Mouse (Mus musculus): ENCODE data around the gene Ntsr2.

Gene Ntsr2

DNA sequence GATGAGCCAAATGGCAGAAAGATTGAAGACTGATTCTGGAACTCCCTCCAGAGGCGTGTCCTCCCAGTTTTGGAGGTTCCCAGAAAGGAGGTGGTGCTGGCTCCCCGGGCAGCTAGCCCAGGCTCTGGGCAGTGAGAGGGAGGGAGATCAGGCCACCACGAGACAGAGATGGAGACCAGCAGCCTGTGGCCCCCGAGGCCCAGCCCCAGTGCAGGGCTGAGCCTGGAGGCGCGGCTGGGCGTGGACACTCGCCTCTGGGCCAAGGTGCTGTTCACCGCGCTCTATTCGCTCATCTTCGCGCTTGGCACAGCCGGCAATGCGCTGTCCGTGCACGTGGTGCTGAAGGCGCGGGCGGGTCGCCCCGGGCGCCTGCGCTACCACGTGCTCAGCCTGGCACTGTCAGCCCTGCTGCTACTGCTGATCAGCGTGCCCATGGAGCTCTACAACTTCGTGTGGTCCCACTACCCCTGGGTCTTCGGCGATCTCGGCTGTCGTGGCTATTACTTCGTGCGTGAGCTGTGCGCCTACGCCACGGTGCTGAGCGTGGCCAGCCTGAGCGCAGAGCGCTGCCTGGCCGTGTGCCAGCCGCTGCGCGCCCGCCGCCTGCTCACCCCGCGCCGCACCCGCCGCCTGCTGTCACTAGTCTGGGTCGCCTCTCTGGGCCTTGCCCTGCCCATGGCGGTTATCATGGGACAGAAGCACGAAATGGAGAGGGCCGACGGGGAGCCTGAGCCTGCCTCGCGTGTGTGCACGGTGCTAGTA lies at the start of gene Ntsr2:
Gene Ntsr2 (plus strand): TSS at position 51 of the 762 bp plus-strand sequence.
- 0 out of 2 replicates have a peak, but pooled peaks have one; percentile 18 for ATAC-seq (ENCODE audit: insufficient number of reproducible peaks, low FRiP score, low TSS enrichment)

DNA sequence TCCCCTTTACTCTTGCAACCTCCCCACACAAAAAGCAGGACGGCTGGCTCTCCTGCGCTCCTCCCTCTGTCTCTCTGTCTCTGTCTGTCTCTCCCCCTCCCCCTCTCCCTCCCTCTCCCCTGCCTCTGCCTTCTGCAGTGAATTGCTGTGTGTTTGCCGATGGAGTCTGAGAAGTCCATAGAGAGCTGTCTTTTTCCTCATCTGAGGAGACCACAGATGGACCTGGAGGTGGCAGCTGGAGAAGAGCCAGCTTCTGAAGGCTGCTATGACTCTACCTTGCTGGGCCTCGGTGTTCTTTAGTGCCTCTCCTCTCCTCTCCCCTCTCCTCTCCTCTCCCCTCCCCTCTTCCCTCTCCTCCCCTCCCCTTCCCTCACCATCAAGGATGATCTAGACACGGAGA lies 47.6 kb upstream of the Ntsr2 start:
- ATAC-seq (ENCODE audit: insufficient number of reproducible peaks, low FRiP score, low TSS enrichment) = no peak

DNA sequence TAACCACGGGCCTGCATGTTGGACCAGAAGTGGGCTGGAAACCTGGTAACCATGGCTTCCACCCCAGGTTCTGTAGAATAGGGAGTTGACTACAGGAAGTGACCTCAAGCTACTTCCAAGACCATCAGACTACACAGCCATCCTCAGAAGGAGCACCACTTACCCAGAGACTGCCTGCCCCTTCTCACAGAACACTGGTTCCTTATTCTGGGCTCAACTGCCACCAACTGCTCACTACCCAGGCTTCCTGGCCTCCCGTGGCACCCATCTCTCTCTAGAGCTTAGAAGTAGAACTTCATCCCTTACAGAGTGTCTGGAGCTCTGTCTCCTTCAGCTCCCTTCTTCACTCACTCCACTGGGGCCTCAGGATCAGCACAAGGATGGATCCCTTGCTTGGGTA lies 42.2 kb upstream of the Ntsr2 start, which contains the start of gene Lpin1:
Gene Lpin1 (minus strand): TSS at position 31 of the 400 bp plus-strand sequence.
- ATAC-seq (ENCODE audit: insufficient number of reproducible peaks, low FRiP score, low TSS enrichment) = no peak

DNA sequence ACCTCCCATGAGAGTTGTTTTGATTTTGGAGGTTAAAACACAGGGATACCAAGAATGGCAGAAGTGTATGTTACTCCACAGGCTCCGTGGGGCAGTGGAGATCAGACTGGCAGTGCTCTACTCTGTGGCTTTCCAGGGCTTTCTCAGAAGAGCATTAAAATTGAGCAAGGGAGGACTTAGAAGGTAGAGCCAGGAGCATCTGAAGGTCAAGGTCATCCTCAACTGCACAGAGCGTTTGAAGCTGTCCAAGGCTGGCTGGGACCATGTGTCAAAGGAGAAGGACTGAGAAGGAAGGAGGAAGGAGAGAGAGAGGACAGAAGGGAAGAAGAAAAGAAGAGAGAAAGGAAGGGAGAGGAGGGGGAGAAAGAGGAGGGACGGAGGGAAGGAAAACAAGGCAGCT lies 38.6 kb upstream of the Ntsr2 start:
- no peak for ATAC-seq (ENCODE audit: insufficient number of reproducible peaks, low FRiP score, low TSS enrichment)

DNA sequence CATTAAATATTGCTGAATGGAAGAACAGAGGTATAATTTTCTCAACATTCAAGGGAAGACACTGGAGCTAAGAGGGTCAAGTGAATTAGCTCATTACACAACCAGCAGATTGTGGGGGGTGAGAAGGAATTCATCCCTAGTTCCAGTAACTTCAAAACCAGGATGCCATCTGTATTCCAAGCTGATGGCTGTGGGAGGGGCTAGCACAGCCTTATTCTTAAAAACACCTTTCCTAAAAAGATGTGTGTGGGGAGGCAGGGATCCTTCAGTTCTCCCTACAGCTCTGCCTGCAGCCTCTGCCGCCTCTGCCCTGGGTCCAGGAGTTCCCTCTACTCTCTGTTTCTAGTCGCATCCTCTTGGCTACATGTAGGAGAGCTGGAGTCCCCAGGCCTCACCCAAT lies 37.4 kb upstream of the Ntsr2 start:
- ATAC-seq (ENCODE audit: insufficient number of reproducible peaks, low FRiP score, low TSS enrichment) = no peak

DNA sequence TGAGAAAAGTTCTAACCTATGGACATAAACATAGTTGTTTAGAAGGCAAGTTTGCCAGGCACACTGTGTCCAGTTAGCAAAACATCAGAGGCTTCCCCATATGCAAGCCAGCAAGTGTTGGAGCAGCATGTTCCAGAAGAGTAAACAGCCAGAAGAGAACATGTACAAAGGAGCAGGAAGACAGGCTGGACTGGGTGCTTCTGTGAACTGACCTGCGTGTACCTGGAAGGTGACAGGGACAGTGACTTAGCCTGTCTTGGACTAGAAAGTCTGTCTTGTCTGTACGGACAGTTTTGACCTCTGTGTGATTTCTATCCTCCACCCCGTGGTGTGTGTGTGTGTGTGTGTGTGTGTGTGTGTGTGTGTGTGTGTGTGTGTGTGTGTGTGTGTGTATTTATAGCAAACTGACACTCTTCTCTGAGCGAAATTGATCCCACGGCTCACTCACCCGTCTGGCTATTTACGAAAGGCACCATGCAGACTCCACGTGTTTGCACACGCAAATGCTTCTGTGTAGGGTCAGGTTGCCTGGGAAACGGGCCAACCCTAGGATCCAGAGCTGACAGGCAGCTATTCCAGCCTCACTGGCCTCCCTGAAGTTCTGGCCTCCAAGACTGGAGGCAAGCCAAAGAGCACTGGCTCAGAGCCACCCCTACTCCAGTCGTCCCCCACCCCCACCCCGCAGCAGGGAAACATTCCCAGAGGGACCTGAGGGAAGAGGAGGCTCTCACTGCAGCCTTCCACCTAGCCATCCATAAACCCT lies 34.5 kb upstream of the Ntsr2 start:
- peak; percentile 54; the same call in 1 of the 2 replicates for ATAC-seq (ENCODE audit: insufficient number of reproducible peaks, low FRiP score, low TSS enrichment)

DNA sequence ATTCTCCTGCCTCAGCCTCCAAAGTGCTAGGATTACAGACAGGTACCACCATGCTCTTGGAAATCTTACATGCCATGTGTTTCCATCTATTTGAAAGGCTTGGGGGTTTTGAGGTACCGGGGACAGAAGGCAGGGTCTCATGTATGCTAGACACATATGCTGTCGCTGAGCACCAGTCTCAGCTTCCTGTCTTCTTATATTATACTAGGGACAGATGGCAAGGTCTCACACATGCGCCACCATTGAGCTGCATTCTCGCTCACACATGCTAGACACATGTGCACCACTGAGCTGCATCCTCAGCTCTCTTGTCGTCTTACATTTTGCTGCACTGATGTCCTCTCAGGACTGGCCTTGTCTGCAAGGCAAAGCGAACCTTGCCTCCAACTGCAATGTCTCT lies 33.7 kb upstream of the Ntsr2 start:
- ATAC-seq (ENCODE audit: insufficient number of reproducible peaks, low FRiP score, low TSS enrichment) = no peak

DNA sequence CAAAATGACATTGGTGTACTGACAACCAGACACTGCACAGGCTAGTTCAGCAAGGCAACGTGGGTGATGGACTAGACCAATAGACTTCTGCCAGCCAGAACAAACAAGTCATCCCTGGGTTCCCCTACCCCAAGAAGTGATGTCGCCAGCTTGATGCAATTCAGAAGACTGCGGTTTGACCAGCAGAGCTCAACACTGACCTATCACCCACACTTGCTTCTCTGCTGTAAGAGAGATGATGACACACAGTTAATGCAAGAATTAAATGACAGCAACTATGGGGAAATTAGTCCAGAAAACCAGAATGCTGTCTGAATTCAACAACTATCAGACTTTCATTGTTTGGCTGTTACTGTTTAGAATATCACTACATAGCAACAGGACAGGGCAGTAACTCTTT lies 33.0 kb upstream of the Ntsr2 start:
- ATAC-seq (ENCODE audit: insufficient number of reproducible peaks, low FRiP score, low TSS enrichment) = no peak

DNA sequence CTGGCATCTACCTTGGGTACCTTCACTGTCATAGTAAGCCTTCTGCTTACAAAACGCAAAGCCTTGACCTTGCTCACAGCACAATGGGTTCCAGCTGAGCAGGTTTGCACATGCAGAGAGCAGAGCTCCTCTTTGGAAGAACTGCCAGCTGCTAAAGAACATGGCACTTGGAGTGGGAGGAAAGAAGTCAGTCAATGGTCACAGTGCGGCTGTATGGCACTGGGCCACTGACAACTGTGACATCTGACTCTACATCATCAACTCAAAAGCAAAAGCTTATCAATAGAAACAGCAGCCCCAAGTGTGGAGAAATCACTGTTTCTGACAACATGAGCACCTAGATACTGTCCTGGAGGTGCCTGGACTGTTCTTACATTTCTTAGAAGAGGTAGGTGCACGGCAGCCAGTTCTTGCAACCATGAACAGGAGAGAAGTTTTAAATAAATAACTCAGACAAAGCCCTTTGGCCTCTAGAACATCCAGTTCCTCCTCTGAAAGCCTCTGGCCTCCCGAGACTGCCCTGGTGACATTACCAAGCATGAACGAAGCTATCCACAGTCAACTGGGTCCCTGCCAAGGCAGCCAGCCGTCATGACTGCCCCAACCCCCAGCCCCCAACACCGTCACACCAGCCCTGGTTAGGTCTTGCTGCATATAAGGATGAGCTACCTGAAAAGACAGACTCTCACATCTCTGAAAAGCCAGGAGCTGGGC lies 22.9 kb upstream of the Ntsr2 start:
- ATAC-seq (ENCODE audit: insufficient number of reproducible peaks, low FRiP score, low TSS enrichment) = no peak

DNA sequence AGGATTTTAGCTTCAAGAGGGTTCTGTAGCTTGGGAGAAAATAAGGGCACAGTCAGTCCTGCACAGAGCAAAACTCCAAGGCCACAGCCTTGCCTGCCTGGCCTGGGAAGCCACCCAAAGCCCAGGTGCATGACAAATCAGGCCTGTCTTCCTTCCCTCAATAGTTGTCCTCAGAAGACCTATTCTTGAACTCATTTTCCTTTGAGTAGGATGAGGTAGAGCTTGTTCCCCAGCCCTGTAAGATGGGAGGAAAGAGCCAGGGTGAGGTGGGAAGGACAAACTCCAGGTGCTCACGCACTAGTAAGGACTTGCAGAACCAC lies 22.4 kb upstream of the Ntsr2 start:
- no peak for ATAC-seq (ENCODE audit: insufficient number of reproducible peaks, low FRiP score, low TSS enrichment)

DNA sequence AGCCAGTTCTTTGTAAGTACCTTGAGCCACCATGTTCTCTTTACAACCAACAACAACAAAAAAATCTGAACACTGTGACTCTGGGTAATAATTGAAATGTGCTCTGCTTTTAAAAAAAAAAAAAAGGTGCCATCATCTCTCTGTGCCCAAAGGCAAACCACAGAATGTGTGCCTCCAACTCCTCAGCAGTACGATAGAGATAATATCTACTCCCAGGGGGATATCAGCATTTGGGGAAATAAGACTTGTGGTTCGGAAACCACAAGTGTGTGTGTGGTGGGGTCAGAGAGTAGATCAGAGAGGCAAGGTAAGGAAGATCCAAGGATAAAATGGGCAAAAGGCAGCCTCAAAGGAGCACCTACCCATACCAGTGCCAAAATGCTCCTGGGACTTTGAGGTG lies 21.8 kb upstream of the Ntsr2 start:
- ATAC-seq (ENCODE audit: insufficient number of reproducible peaks, low FRiP score, low TSS enrichment) = no peak

DNA sequence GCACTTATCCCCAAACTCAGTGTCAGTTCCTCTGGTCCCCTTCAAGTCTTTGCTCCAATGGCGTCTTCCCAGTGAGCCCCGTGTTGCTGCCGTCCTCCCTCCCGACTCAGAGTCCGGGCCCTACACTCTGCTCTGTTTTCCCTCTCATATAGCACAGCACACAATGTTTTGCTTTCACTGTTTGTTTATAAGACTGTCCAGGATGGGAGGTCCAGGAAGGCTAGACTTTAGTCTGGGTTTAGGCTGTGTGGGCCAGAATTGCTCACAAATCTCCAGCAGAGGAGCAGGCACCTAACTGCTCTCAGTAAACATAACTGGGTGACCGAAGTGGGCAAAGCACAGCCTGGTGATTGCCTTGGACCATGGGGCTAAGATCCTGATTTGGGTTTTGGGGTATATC lies 19.9 kb upstream of the Ntsr2 start:
- no peak for ATAC-seq (ENCODE audit: insufficient number of reproducible peaks, low FRiP score, low TSS enrichment)

DNA sequence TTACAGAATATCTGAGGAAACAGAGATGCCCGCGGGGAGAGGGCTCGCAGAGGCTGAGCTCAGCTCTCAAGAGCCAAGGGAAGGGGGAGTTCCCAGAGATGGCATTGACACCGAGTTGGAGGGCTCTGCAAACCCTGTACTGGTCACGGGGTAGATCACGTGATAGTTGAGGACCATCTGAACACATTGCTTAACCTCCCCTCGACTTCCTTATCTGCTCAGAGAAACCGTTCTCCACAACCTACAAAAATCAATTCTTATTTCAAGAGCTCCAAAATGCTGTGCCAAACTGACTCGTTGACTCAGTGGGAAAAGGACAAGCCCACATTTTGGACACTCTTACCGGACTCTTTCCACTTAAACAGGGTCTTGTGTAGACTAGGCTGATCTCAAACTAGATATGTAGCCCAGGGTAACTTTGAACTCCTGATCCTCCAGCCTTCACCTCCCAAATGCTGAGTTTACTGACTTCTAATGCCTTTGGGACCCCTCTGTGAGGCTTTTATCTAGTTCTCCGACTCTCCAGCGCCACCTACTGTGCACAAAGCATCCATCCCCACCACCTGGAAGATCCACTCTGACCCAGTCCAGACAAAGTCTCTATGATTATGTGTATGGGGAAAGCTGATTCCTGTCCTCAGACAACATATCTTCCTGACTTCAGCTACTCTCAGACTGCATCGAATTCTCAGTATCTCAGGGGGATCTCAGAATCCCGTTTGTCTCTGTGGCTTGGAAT lies 18.9 kb upstream of the Ntsr2 start:
- no peak for ATAC-seq (ENCODE audit: insufficient number of reproducible peaks, low FRiP score, low TSS enrichment)

DNA sequence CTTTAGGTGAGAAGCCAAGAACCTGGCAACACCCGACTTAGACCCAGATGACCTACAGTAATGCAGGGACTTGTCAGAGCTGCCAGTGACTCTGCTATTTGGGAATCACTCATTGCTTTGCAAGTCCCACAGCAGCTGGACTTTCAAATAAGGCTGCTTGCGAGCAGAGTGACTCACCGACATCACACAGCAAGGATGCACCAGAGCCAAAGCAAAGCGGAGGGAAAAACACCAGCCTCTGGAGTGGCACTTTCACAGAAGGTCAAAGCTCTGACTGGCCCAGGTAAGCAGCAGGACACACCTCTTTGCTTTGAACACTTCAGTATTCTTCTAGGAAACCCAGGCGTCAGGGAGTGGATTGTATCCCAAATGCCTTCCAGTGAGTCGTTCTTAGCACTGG lies 17.4 kb upstream of the Ntsr2 start:
- ATAC-seq (ENCODE audit: insufficient number of reproducible peaks, low FRiP score, low TSS enrichment) = no peak

DNA sequence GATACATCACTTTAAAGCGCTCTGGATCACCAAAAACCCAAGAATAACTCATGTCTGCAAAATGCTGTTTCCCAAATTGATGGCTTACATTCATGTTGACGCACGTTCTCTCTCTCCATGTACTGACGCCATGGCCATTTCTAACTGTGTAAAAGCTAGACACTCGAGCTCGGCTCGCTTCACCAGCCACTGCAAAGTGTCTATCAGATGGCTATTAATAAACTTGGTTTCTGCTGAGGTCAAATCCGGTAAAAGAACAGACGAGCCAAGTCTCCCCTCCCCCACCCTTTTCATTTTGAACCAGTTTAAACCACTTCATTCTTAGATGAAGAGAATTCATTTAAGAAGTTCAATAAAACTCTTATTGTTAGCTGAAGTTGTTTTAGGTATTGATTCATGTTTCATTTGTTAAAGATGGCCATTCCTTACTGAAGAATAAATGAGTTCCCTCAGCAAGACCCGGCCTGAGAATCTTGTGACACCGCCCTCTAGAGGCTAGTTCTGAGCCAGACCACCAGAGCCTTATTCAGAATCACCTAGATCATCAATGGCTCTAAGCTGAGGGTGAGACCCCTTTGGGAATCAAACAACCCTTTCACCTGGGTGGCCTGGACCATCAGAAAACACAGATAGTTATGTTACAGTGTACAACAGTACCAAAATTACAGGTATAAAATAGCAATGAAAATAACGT lies 14.0 kb upstream of the Ntsr2 start:
- no peak for ATAC-seq (ENCODE audit: insufficient number of reproducible peaks, low FRiP score, low TSS enrichment)

DNA sequence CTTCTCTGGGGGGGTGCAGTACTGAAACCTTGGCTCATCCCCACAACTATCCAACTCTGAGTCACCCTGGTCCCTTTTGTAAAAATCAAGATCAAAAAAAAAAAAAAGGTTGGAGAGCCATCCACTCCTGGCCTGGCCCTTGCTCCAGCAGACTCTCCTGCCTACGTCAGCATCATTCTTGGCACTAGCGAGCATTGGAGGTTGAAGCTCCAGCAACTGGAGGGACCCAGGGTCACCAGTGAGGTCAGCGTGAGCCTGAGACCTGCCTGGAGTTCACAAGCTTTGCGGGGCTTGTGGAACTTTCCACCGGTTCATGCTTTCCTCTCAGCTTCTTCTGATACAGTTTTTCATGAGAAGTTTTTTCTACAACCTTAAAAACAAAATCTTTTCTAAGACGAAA lies 13.1 kb upstream of the Ntsr2 start:
- no peak for ATAC-seq (ENCODE audit: insufficient number of reproducible peaks, low FRiP score, low TSS enrichment)

DNA sequence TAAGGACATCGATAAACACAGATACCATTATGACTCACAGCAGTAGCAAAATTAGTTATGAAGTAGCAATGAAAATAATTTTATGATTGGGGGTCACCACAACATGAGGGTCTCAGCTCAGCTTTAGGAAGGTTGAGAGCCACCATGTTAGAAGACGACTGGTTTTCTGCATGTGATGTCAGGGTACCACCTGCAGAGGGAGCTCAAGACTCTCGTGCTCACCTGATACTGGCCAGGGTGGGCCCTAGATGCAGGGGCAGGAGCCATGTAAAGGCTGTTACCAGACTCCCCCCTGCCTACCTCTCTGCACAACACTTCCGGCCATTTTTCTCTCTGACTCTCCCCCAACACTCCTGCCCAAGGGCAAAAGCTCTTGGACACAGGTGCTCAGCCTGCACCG lies 11.2 kb upstream of the Ntsr2 start:
- ATAC-seq (ENCODE audit: insufficient number of reproducible peaks, low FRiP score, low TSS enrichment) = no peak

DNA sequence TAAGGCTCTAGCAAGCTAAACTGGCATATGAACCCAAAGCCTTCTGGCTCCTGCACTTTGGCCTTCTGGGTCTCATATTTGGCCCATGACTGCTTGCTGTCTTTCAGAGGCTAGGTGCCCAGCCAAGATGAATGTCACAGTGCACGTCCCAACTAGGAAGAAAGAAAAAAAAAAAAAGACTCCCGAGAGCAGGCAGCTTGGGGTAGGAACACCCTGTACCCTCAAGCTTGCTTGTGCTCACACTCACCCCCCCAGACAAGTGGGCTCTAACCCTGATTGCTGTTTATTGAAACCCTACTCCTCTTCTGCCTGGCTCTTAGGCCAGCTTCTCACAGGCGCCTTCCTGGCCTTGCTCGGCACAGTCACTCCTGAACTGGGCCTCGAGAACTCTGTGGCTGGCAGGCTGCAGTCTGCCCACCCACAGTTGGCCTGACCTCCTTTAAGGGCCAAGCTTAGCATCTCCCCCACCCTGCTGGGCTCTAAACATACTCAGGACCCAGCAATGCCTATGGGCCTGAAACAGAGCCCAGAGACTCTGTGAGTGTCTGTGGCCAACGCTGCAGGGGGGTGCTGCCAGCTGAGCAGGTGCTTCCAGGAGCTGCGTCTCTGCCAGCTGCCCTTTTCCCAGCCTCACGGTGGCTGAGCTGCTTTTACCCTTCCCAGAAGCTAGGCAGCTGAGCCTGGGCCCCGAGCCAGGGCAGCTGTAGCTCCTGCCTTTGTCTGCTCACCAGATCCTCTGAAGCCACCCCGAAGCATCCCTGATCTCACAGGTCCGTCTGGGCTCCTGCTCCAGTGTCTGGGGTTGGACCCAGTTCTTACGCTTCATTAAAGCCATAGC lies 9.5 kb upstream of the Ntsr2 start:
- ATAC-seq (ENCODE audit: insufficient number of reproducible peaks, low FRiP score, low TSS enrichment) = no peak

DNA sequence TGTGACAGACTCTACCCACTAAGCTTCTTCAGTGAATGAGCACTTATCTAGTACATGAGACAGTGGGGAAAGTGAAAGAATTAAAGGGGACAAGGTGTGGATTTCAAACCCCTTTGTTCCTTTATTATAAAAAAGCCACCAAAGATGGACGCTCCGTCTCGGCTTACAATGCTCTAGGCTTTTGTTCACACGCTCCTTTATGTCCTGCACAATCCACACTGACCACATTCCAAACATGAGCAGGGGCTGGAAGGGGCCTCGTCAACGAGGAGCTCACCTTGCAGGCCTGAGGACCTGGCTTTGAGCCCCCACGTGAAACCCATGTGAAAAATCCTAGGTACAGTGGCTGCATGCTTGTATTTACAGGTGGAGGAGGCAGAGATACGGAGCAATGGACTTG lies 8.5 kb upstream of the Ntsr2 start:
- no peak for ATAC-seq (ENCODE audit: insufficient number of reproducible peaks, low FRiP score, low TSS enrichment)
